Mouse (Mus musculus): ENCODE measurements around the gene 2900026A02Rik. TPM values are rescaled to one million over a fixed set of nuclear protein-coding genes. Genes with fewer than 3 reads are reported as not detected.

The 2900026A02Rik gene
- polyA plus RNA-seq, 1 experiment = 0.01 TPM

GRCm38 (mm10) chr5:113191901-113192300 lies 29.1 kb downstream of the 2900026A02Rik start:
- TF ChIP-seq TAL1 (IDR thresholded peaks at IDR 0.05; ENCODE audit: low read length) (no peak), GATA1 (IDR thresholded peaks at IDR 0.05; ENCODE audit: low read length) (no peak)
- H3K27me3 ChIP-seq (ENCODE audit: control insufficient read depth) = no peaks in the 10 kb centered on the region

GRCm38 (mm10) chr5:113190558-113190957 lies 30.5 kb downstream of the 2900026A02Rik start:
- H3K27me3 ChIP-seq (ENCODE audit: control insufficient read depth) = no peaks in the 10 kb centered on the region
- TF ChIP-seq GATA1 (IDR thresholded peaks at IDR 0.05; ENCODE audit: low read length) = no peak
- no peak for TF ChIP-seq TAL1 (IDR thresholded peaks at IDR 0.05; ENCODE audit: low read length)
- H3K36me3 ChIP-seq (ENCODE audit: control insufficient read depth) = peaks cover 8% of the 10 kb centered on the region; the same call in 1 of the 2 replicates
- H3K4me3 ChIP-seq (replicated peaks) = no peak overlapping the region
- no peaks in the 10 kb centered on the region for H3K4me1 ChIP-seq (ENCODE audit: control insufficient read depth)
- no peaks in the 10 kb centered on the region for H3K9me3 ChIP-seq (ENCODE audit: control insufficient read depth, low read length)

More at GRCm38 (mm10) chr5:113191901-113192300, 29.1 kb downstream of the 2900026A02Rik start:
- Histone ChIP-seq H3K4me1 (ENCODE audit: control insufficient read depth) (no peaks in the 10 kb centered on the region), H3K36me3 (ENCODE audit: control insufficient read depth) (peaks cover 6% of the 10 kb centered on the region; the same call in 1 of the 2 replicates), H3K9me3 (ENCODE audit: control insufficient read depth, low read length) (no peaks in the 10 kb centered on the region), H3K4me3 (replicated peaks) (no peak overlapping the region)

GRCm38 (mm10) chr5:113181441-113181840 lies 39.6 kb downstream of the 2900026A02Rik start:
- H3K4me1 ChIP-seq (ENCODE audit: control insufficient read depth) = peaks cover 17% of the 10 kb centered on the region
- no peak overlapping the region for H3K4me3 ChIP-seq (replicated peaks)
- no peaks in the 10 kb centered on the region; the same call in 1 of the 2 replicates for H3K36me3 ChIP-seq (ENCODE audit: control insufficient read depth)
- no peaks in the 10 kb centered on the region for H3K9me3 ChIP-seq (ENCODE audit: control insufficient read depth, low read length)
- no peaks in the 10 kb centered on the region for H3K27me3 ChIP-seq (ENCODE audit: control insufficient read depth)
- TF ChIP-seq GATA1 (IDR thresholded peaks at IDR 0.05; ENCODE audit: low read length) = no peak
- no peak for TF ChIP-seq TAL1 (IDR thresholded peaks at IDR 0.05; ENCODE audit: low read length)

GRCm38 (mm10) chr5:113180755-113181154 lies 40.3 kb downstream of the 2900026A02Rik start:
- H3K4me3 ChIP-seq (replicated peaks) = peak overlapping the region; percentile 43
- H3K36me3 ChIP-seq (ENCODE audit: control insufficient read depth) = no peaks in the 10 kb centered on the region; the same call in 1 of the 2 replicates
- TF ChIP-seq TAL1 (IDR thresholded peaks at IDR 0.05; ENCODE audit: low read length) (no peak), GATA1 (IDR thresholded peaks at IDR 0.05; ENCODE audit: low read length) (no peak)
- H3K27me3 ChIP-seq (ENCODE audit: control insufficient read depth) = no peaks in the 10 kb centered on the region
- no peaks in the 10 kb centered on the region for H3K9me3 ChIP-seq (ENCODE audit: control insufficient read depth, low read length)
- H3K4me1 ChIP-seq (ENCODE audit: control insufficient read depth) = peaks cover 17% of the 10 kb centered on the region

GRCm38 (mm10) chr5:113179843-113180682 lies 41.0 kb downstream of the 2900026A02Rik start:
- TF ChIP-seq TAL1 (IDR thresholded peaks at IDR 0.05; ENCODE audit: low read length) (no peak), GATA1 (IDR thresholded peaks at IDR 0.05; ENCODE audit: low read length) (no peak)
- Histone ChIP-seq H3K9me3 (ENCODE audit: control insufficient read depth, low read length) (no peaks in the 10 kb centered on the region), H3K4me3 (replicated peaks) (peak overlapping the region; percentile 43), H3K4me1 (ENCODE audit: control insufficient read depth) (peaks cover 19% of the 10 kb centered on the region), H3K27me3 (ENCODE audit: control insufficient read depth) (no peaks in the 10 kb centered on the region), H3K36me3 (ENCODE audit: control insufficient read depth) (no peaks in the 10 kb centered on the region; the same call in 1 of the 2 replicates)

GRCm38 (mm10) chr5:113179451-113179842 lies 41.6 kb downstream of the 2900026A02Rik start:
- H3K36me3 ChIP-seq (ENCODE audit: control insufficient read depth) = no peaks in the 10 kb centered on the region; the same call in 1 of the 2 replicates
- no peak overlapping the region for H3K4me3 ChIP-seq (replicated peaks)
- H3K27me3 ChIP-seq (ENCODE audit: control insufficient read depth) = no peaks in the 10 kb centered on the region
- no peaks in the 10 kb centered on the region for H3K9me3 ChIP-seq (ENCODE audit: control insufficient read depth, low read length)
- peaks cover 20% of the 10 kb centered on the region for H3K4me1 ChIP-seq (ENCODE audit: control insufficient read depth)
- TF ChIP-seq TAL1 (IDR thresholded peaks at IDR 0.05; ENCODE audit: low read length) = no peak
- TF ChIP-seq GATA1 (IDR thresholded peaks at IDR 0.05; ENCODE audit: low read length) = no peak

GRCm38 (mm10) chr5:113175976-113176375 lies 45.1 kb downstream of the 2900026A02Rik start:
- no peaks in the 10 kb centered on the region for H3K27me3 ChIP-seq (ENCODE audit: control insufficient read depth)
- H3K4me1 ChIP-seq (ENCODE audit: control insufficient read depth) = peaks cover 14% of the 10 kb centered on the region
- no peaks in the 10 kb centered on the region for H3K9me3 ChIP-seq (ENCODE audit: control insufficient read depth, low read length)
- H3K4me3 ChIP-seq (replicated peaks) = no peak overlapping the region
- TF ChIP-seq GATA1 (IDR thresholded peaks at IDR 0.05; ENCODE audit: low read length) (no peak), TAL1 (IDR thresholded peaks at IDR 0.05; ENCODE audit: low read length) (no peak)
- H3K36me3 ChIP-seq (ENCODE audit: control insufficient read depth) = no peaks in the 10 kb centered on the region

- Histone ChIP-seq H3K36me3 (ENCODE audit: control insufficient read depth) (no peaks in the 10 kb centered on the region; the same call in 1 of the 2 replicates), H3K4me3 (replicated peaks) (no peak overlapping the region), H3K4me1 (ENCODE audit: control insufficient read depth) (peaks cover 7% of the 10 kb centered on the region), H3K27me3 (ENCODE audit: control insufficient read depth) (no peaks in the 10 kb centered on the region), H3K9me3 (ENCODE audit: control insufficient read depth, low read length) (no peaks in the 10 kb centered on the region)
- TF ChIP-seq GATA1 (IDR thresholded peaks at IDR 0.05; ENCODE audit: low read length) (no peak), TAL1 (IDR thresholded peaks at IDR 0.05; ENCODE audit: low read length) (no peak)
These were observed 45.9 kb downstream of the 2900026A02Rik start for GRCm38 (mm10) chr5:113174916-113175692.

GRCm38 (mm10) chr5:113173318-113173717 lies 47.7 kb downstream of the 2900026A02Rik start:
- TF ChIP-seq GATA1 (IDR thresholded peaks at IDR 0.05; ENCODE audit: low read length) = no peak
- TF ChIP-seq TAL1 (IDR thresholded peaks at IDR 0.05; ENCODE audit: low read length) = no peak
- Histone ChIP-seq H3K36me3 (ENCODE audit: control insufficient read depth) (no peaks in the 10 kb centered on the region; the same call in 1 of the 2 replicates), H3K4me1 (ENCODE audit: control insufficient read depth) (peaks cover 3% of the 10 kb centered on the region), H3K27me3 (ENCODE audit: control insufficient read depth) (no peaks in the 10 kb centered on the region), H3K4me3 (replicated peaks) (no peak overlapping the region), H3K9me3 (ENCODE audit: control insufficient read depth, low read length) (no peaks in the 10 kb centered on the region)
